Mouse (Mus musculus): ENCODE data around the gene Anp32e.
"Not testable (repeated sequence)": the region's sequence is repeated elsewhere in the genome, so short reads cannot be mapped to it uniquely, and the experiment has no call there.

DNA sequence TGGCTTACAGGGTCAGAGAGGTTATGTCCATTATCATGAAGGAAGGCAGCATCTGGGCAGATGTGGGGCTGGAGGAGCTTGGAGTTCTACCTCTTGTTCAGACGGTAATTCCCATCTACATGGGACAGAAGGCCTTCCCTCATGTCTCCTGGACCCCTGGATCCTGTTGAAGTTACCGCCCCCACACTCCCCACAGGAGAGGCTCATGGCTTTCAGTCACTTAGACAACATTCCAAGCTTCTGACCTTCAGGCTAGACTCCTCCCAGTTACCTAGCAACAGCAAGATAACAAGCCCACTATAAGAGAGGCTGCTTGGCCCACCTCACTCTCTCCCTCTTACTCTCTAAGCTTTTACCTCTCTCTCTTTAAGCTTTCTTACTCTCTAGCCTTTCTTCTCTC is 8.5 kb upstream of the Anp32e start:
- TF ChIP-seq CTCF (IDR thresholded peaks at IDR 0.05; ENCODE audit: low read depth); EP300 (optimal IDR thresholded peaks at IDR 0.05): not testable (repeated sequence)

Measured in stomach, postnatal 0 days (tissue).